8 mouse cellular contexts compared by ENCODE assay signal in the genomic region with DNA sequence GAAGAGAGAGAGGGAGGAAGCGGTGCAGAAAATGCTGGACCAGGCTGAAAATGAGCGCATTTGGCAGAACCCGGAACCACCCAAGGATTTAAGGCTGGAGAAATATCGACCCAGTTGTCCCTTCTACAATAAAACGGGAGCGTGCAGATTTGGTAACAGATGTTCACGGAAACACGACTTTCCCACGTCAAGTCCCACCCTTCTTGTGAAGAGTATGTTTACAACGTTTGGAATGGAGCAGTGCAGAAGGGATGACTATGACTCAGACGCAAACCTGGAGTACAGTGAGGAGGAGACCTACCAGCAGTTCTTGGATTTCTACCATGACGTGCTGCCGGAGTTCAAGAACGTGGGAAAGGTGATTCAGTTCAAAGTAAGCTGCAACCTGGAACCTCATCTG. TPM values are rescaled to one million over a fixed set of nuclear protein-coding genes. Genes with fewer than 3 reads are reported as not detected.
DNase-seq lines count a peak whose midpoint lies in the region; ATAC-seq and TF ChIP-seq lines count a peak whose summit lies in the region.

No protein-coding gene starts in this region.

- H3K4me2 ChIP-seq in limb, embryonic 14.5 days (replicated peaks; ENCODE audit: low read depth, low read length, severe bottlenecking) = peak overlapping the region; percentile 59

- H3K4me1 ChIP-seq in limb, embryonic 14.5 days (ENCODE audit: control insufficient read depth, insufficient read depth, low read length) = peaks cover 14% of the 10 kb centered on the region
- peaks cover 4% of the 10 kb centered on the region; the same call in 1 of the 2 replicates for H3K4me1 ChIP-seq in olfactory bulb, adult 2 months (ENCODE audit: control insufficient read depth, insufficient read depth, low read length)

- H3K27me3 ChIP-seq in limb, embryonic 14.5 days (ENCODE audit: control insufficient read depth, insufficient read depth, low read length) = no peaks in the 10 kb centered on the region

- TF ChIP-seq CTCF in olfactory bulb, adult 2 months (IDR thresholded peaks at IDR 0.05; ENCODE audit: insufficient read depth, low read depth, low read length) = no peak

- peaks cover 33% of the 10 kb centered on the region for H3K9me3 ChIP-seq in limb, embryonic 14.5 days (ENCODE audit: control insufficient read depth, low read length)

- no peak for TF ChIP-seq POLR2A in limb, embryonic 14.5 days (IDR thresholded peaks at IDR 0.05; ENCODE audit: borderline replicate concordance, extremely low read depth, insufficient read depth, insufficient read length)
- no peak for TF ChIP-seq POLR2A in olfactory bulb, adult 2 months (IDR thresholded peaks at IDR 0.05; ENCODE audit: insufficient read depth, low read depth, low read length)

- no peak overlapping the region for H3K27ac ChIP-seq in limb, embryonic 14.5 days (replicated peaks; ENCODE audit: low read depth, low read length)
- no peak overlapping the region for H3K27ac ChIP-seq in olfactory bulb, adult 2 months (ENCODE audit: insufficient read depth, low read depth, low read length)

- no peak for DNase-seq in frontal cortex, postnatal 14 days (ENCODE audit: low spot score in 2 of 2)
- DNase-seq in 3T3-L1 (ENCODE audit: low read depth, low spot score) = peak; percentile 70
- DNase-seq in limb, embryonic 14.5 days (ENCODE audit: low spot score) = no peak
- no peak for DNase-seq in cerebellum, adult 8-10 months

- H3K36me3 ChIP-seq in limb, embryonic 14.5 days (ENCODE audit: control insufficient read depth, insufficient read depth, low read length) = peaks cover 25% of the 10 kb centered on the region; the same call in 1 of the 2 replicates

- peak overlapping the region; percentile 54 for H3K4me3 ChIP-seq in limb, embryonic 14.5 days (replicated peaks; ENCODE audit: low read length)
- peak overlapping the region; percentile 69 for H3K4me3 ChIP-seq in olfactory bulb, adult 2 months (ENCODE audit: insufficient read depth, low read depth, low read length)

- peak; percentile 51; the same call in 1 of the 2 replicates for ATAC-seq in frontal cortex, adult (ENCODE audit: low TSS enrichment)
- peak; percentile 27; the same call in 1 of the 2 replicates for ATAC-seq in erythroblast, adult 5-6 weeks (replicated peaks; ENCODE audit: low FRiP score, poor library complexity, severe bottlenecking)
- no peak for ATAC-seq in limb, embryonic 14.5 days (ENCODE audit: low FRiP score, low read depth)
- no peak for ATAC-seq in cerebellum, adult (ENCODE audit: insufficient number of reproducible peaks, low FRiP score, low TSS enrichment)

- peak overlapping the region; percentile 52 for H3K9ac ChIP-seq in limb, embryonic 14.5 days (ENCODE audit: low read depth, low read length, severe bottlenecking)

- 60% methylated on average over 14 of the region's 14 CpGs for WGBS in limb, embryonic 14.5 days
- 50% methylated on average over 14 of the region's 14 CpGs for WGBS in olfactory bulb, adult 2 months

RNA-seq across cellular contexts. Expression of gene Zrsr1, which starts 1.8 kb away (rescaled TPM):
- total RNA-seq in erythroblast, adult 5-6 weeks (2015; ENCODE audit: low replicate concordance) = 103 and 104 TPM in 2 replicates
- 198 and 259 TPM in 2 replicates for total RNA-seq in erythroblast, adult 5-6 weeks (2017; ENCODE audit: low replicate concordance)
- polyA plus RNA-seq in limb, embryonic 14.5 days (2012; rRNA removed) = 4.4 and 8.1 TPM in 2 replicates
- 2.5 and 3.2 TPM in 2 replicates for polyA plus RNA-seq in limb, embryonic 14.5 days (2014; fragmentation: Nextera tagmentation; extraction: Ambion mirVana)
- polyA plus RNA-seq in olfactory bulb, adult 2 months (2012; ENCODE audit: insufficient read depth, insufficient read length, low replicate concordance, missing spikeins) = not detected in 2 replicates

RNA-seq across cellular contexts. Expression of gene Gm28048, which starts 8.3 kb away (rescaled TPM):
- 11.7 and 25.6 TPM in 2 replicates for total RNA-seq in erythroblast, adult 5-6 weeks (2015; ENCODE audit: low replicate concordance)
- total RNA-seq in erythroblast, adult 5-6 weeks (2017; ENCODE audit: low replicate concordance) = 9.3 and 14.2 TPM in 2 replicates
- polyA plus RNA-seq in limb, embryonic 14.5 days (2012; rRNA removed) = 1.9 and 2.4 TPM in 2 replicates
- polyA plus RNA-seq in limb, embryonic 14.5 days (2014; fragmentation: Nextera tagmentation; extraction: Ambion mirVana) = 10.4 and 12.2 TPM in 2 replicates
- polyA plus RNA-seq in olfactory bulb, adult 2 months (2012; ENCODE audit: insufficient read depth, insufficient read length, low replicate concordance, missing spikeins) = not detected in 2 replicates

RNA-seq across cellular contexts. Expression of gene Commd1, which starts 8.6 kb away (rescaled TPM):
- 11.3 and 30.9 TPM in 2 replicates for total RNA-seq in erythroblast, adult 5-6 weeks (2015; ENCODE audit: low replicate concordance)
- total RNA-seq in erythroblast, adult 5-6 weeks (2017; ENCODE audit: low replicate concordance) = 26.3 and 36.5 TPM in 2 replicates
- polyA plus RNA-seq in limb, embryonic 14.5 days (2012; rRNA removed) = 45.1 and 89.7 TPM in 2 replicates
- polyA plus RNA-seq in limb, embryonic 14.5 days (2014; fragmentation: Nextera tagmentation; extraction: Ambion mirVana) = 367 and 372 TPM in 2 replicates
- not detected in 2 replicates for polyA plus RNA-seq in olfactory bulb, adult 2 months (2012; ENCODE audit: insufficient read depth, insufficient read length, low replicate concordance, missing spikeins)

RNA-seq across cellular contexts. Expression of gene Cct4, which starts 16.7 kb away (rescaled TPM):
- 66.0 and 82.0 TPM in 2 replicates for total RNA-seq in erythroblast, adult 5-6 weeks (2015; ENCODE audit: low replicate concordance)
- 46.6 and 49.6 TPM in 2 replicates for total RNA-seq in erythroblast, adult 5-6 weeks (2017; ENCODE audit: low replicate concordance)
- 114 and 153 TPM in 2 replicates for polyA plus RNA-seq in limb, embryonic 14.5 days (2012; rRNA removed)
- polyA plus RNA-seq in limb, embryonic 14.5 days (2014; fragmentation: Nextera tagmentation; extraction: Ambion mirVana) = 267 and 270 TPM in 2 replicates
- polyA plus RNA-seq in olfactory bulb, adult 2 months (2012; ENCODE audit: insufficient read depth, insufficient read length, low replicate concordance, missing spikeins) = not detected in 2 replicates

RNA-seq across cellular contexts. Expression of gene Fam161a, which starts 33.7 kb away (rescaled TPM):
- 2.3 TPM in 1 of 2 replicates, not detected in the other for total RNA-seq in erythroblast, adult 5-6 weeks (2015; ENCODE audit: low replicate concordance)
- total RNA-seq in erythroblast, adult 5-6 weeks (2017; ENCODE audit: low replicate concordance) = 2.4 and 9.3 TPM in 2 replicates
- polyA plus RNA-seq in limb, embryonic 14.5 days (2012; rRNA removed) = 3.2 and 4.4 TPM in 2 replicates
- 2.3 and 5.8 TPM in 2 replicates for polyA plus RNA-seq in limb, embryonic 14.5 days (2014; fragmentation: Nextera tagmentation; extraction: Ambion mirVana)
- not detected in 2 replicates for polyA plus RNA-seq in olfactory bulb, adult 2 months (2012; ENCODE audit: insufficient read depth, insufficient read length, low replicate concordance, missing spikeins)

Comparison
In these comparisons a context has a peak if more than half of its experiments do, and no peak if none do; other contexts are left out.
1. ATAC-seq: peak in frontal cortex, adult (single experiment) and erythroblast, adult 5-6 weeks (single experiment); none in limb, embryonic 14.5 days (single experiment) and cerebellum, adult (single experiment).
2. RNA of gene Commd1, which starts 8.6 kb away (polyA plus RNA-seq): 45.1 to 372 TPM in limb, embryonic 14.5 days; not detected in olfactory bulb, adult 2 months; every median in the first group is over 10 times any median in the second.